In the genomic region with DNA sequence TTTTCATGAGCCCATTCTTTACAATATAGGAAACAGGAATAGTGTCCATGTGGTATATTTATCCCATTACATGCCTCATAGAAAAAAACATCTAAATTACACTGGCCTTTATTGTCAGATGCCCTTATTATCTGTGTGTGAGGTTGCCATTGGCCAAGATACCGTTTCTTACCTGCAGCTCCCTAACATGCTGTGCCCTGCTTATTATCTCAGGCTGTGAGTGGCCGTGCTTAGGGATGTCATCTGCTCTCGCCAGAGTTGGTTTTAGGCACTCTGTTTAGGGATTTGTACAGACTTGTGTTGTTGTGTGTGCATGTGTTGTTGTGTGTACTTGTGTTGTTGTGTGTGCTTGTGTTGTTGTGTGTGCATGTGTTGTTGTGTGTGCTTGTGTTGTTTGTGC, we compare ENCODE assay signal across 25 mouse cellular contexts.
DNase-seq lines count a peak whose midpoint lies in the region; ATAC-seq lines count a peak whose summit lies in the region.
"Had no signal": no experiment of that assay in that cellular context is flagged by ENCODE, and none has a peak within 500 bp of the region (broad histone marks: within the 10 kb centered on the region; RNA-seq: fewer than 3 reads in every experiment).

No protein-coding gene starts in this region.

- H3K4me2 ChIP-seq in midbrain, embryonic 15.5 days = no peak overlapping the region
- H3K4me2 ChIP-seq: embryonic facial prominence, embryonic 15.5 days; forebrain, embryonic 15.5 days; hindbrain, embryonic 12.5 days; intestine, embryonic 15.5 days had no signal

- H3K36me3 ChIP-seq in heart, embryonic 10.5 days = peaks cover 4% of the 10 kb centered on the region; the same call in 1 of the 2 replicates
- no peaks in the 10 kb centered on the region for H3K36me3 ChIP-seq in midbrain, embryonic 15.5 days (replicated peaks)
- H3K36me3 ChIP-seq in midbrain, embryonic 10.5 days = no peaks in the 10 kb centered on the region
- H3K36me3 ChIP-seq: embryonic facial prominence, embryonic 15.5 days; forebrain, embryonic 10.5 days; forebrain, embryonic 15.5 days; G1E; hindbrain, embryonic 12.5 days; intestine, embryonic 15.5 days had no signal

- peaks cover 14% of the 10 kb centered on the region for H3K4me1 ChIP-seq in heart, embryonic 10.5 days
- H3K4me1 ChIP-seq in midbrain, embryonic 15.5 days = peaks cover 5% of the 10 kb centered on the region; the same call in 1 of the 2 replicates
- peaks cover 13% of the 10 kb centered on the region for H3K4me1 ChIP-seq in midbrain, embryonic 10.5 days
- H3K4me1 ChIP-seq: intestine, embryonic 15.5 days had no signal

- no peaks in the 10 kb centered on the region for H3K27me3 ChIP-seq in heart, embryonic 10.5 days (ENCODE audit: insufficient read depth, poor library complexity, severe bottlenecking)
- no peaks in the 10 kb centered on the region for H3K27me3 ChIP-seq in midbrain, embryonic 15.5 days (replicated peaks)
- no peaks in the 10 kb centered on the region for H3K27me3 ChIP-seq in midbrain, embryonic 10.5 days (ENCODE audit: low read depth, poor library complexity, severe bottlenecking)
- H3K27me3 ChIP-seq: embryonic facial prominence, embryonic 15.5 days; forebrain, embryonic 15.5 days; hindbrain, embryonic 12.5 days; intestine, embryonic 15.5 days had no signal

- no peak overlapping the region for H3K27ac ChIP-seq in heart, embryonic 10.5 days
- H3K27ac ChIP-seq in midbrain, embryonic 15.5 days = no peak overlapping the region
- H3K27ac ChIP-seq in midbrain, embryonic 10.5 days (replicated peaks) = no peak overlapping the region
- H3K27ac ChIP-seq: embryonic facial prominence, embryonic 15.5 days; forebrain, embryonic 10.5 days; forebrain, embryonic 15.5 days; gastrocnemius, adult 2 months; hindbrain, embryonic 12.5 days; intestine, embryonic 15.5 days had no signal

- 83% methylated on average over 3 of the region's 3 CpGs for WGBS in heart, embryonic 10.5 days
- 89% methylated on average over 3 of the region's 3 CpGs for WGBS in midbrain, embryonic 15.5 days
- WGBS in midbrain, embryonic 10.5 days = 90% methylated on average over 3 of the region's 3 CpGs

- peak; percentile 49 for ATAC-seq in cerebellum, adult (ENCODE audit: insufficient number of reproducible peaks, low FRiP score, low TSS enrichment)
- peak; percentile 48; the same call in 1 of the 2 replicates for ATAC-seq in midbrain, embryonic 15.5 days (replicated peaks)
- ATAC-seq: CD4-positive, CD25-positive, alpha-beta regulatory T cell, adult 4 months; forebrain, embryonic 15.5 days; intestine, embryonic 15.5 days had no signal

- no peak for DNase-seq in cerebellum, adult 11 months
- DNase-seq in cerebellum, postnatal 25 days = peak; percentile 38 to 44
- no peak for DNase-seq in cerebellum, adult 9-10 months
- DNase-seq in heart, embryonic 10.5 days (ENCODE audit: low spot score) = peak; percentile 36
- DNase-seq in heart, adult 11 months = no peak
- DNase-seq in midbrain, embryonic 10.5 days (ENCODE audit: low spot score) = no peak
- DNase-seq: adrenal gland, adult 8-10 months; adrenal gland, postnatal 36 days; B cell, adult 2 months; embryo, embryonic 11 days; gastrocnemius, adult 2 months; gastrocnemius, postnatal 25 days; heart, postnatal 10 days; heart, postnatal 4 days; kidney, adult 18-20 months had no signal

- H3K4me3 ChIP-seq in heart, embryonic 10.5 days = no peak overlapping the region
- no peak overlapping the region for H3K4me3 ChIP-seq in midbrain, embryonic 15.5 days
- H3K4me3 ChIP-seq in midbrain, embryonic 10.5 days = no peak overlapping the region
- H3K4me3 ChIP-seq: embryonic facial prominence, embryonic 15.5 days; erythroblast, embryonic 14.5 days; forebrain, embryonic 10.5 days; forebrain, embryonic 15.5 days; gastrocnemius, adult 2 months; hindbrain, embryonic 12.5 days; intestine, embryonic 15.5 days had no signal

- H3K9me3 ChIP-seq in heart, embryonic 10.5 days = peaks cover 5% of the 10 kb centered on the region; the same call in 1 of the 2 replicates
- H3K9me3 ChIP-seq in midbrain, embryonic 15.5 days = no peaks in the 10 kb centered on the region
- H3K9me3 ChIP-seq in midbrain, embryonic 10.5 days (replicated peaks) = peaks cover 10% of the 10 kb centered on the region
- H3K9me3 ChIP-seq: forebrain, embryonic 15.5 days; intestine, embryonic 15.5 days had no signal

- no peak overlapping the region for H3K9ac ChIP-seq in midbrain, embryonic 15.5 days
- H3K9ac ChIP-seq: embryonic facial prominence, embryonic 15.5 days; forebrain, embryonic 15.5 days; hindbrain, embryonic 12.5 days; intestine, embryonic 15.5 days had no signal

Comparison
In these comparisons a context has a peak if more than half of its experiments do, and no peak if none do; other contexts are left out.
1. DNase-seq: peak in cerebellum, postnatal 25 days (2 of 2) and heart, embryonic 10.5 days (single experiment); none in cerebellum, adult 11 months (single experiment), cerebellum, adult 9-10 months (single experiment), heart, adult 11 months (single experiment) and midbrain, embryonic 10.5 days (single experiment).